Mouse (Mus musculus) gonadal fat pad, adult 2 months (tissue): Measurements from ENCODE around the gene Baz2b. TPM values are rescaled to one million over a fixed set of nuclear protein-coding genes. Genes with fewer than 3 reads are reported as not detected.

Experiments used
- DNase-seq: peaks from one replicate; pipeline ENCODE4 v3.0.0-alpha.2; 2012; ENCODE audit warnings: low read depth
- polyA plus RNA-seq: library from polyadenylated mRNA; depleted of rRNA; stranded (reverse); fragments of >200 nt; gene quantifications from 2 replicates; pipeline ENCODE4 v1.2.3, GENCODE M21; 2012

The Baz2b gene
- polyA plus RNA-seq, 1 experiment = 19.5 TPM

DNA sequence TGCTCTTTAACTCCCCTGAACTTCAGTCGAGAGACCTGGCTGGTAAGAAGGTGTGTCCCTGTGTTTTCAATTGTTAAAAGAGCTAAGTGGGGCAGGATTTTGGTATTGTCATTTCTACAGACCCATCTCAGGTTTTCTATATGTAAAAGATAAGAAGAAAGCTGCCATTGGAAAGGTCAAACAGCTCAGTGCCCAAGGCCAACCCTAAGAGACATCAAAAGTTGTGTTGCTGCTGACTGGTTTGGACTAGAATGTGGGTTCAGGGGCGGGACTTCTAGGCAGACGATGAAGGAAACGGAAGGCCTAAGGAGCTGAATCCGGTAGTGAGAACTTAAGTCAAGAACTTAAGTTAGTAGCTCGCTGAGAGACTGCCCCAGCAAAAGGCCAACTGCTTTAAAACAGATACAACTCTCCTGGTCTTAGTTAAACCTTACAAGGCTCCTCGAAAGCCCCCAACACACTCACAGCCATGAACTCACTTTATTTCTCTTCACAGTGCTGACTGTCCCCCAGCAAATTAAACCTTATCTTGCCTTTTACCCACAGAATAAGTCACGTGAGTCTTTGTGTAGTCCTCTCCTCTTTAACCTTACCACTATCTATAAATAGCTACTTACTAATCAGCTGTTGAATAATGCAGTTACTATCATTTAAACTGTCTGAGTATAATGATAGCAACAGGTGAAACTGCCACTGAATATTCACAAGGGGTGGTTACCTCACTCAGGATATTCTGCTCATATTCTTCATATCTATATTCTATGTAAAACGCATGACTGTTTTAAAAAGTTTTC lies 158.8 kb downstream of the Baz2b start:
- DNase-seq = no peak

DNA sequence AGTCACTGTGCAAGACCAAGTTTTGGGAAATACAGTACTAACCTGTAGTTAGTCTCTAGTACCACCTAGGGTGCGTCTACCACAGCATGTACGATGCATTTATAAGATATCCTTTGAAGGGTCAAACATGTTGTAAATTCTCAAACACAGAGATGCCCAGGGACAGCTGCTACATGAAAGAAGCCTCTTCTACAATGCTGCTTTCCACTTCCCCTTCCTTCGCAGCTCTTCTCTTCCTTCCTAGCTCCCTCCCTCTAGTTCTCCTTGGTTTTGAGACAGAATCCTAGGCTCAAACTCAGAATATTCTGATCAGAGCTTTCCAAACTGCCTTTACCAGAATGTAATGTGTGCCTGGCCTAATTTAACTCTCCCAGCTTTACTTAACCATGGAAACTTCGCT lies 159.8 kb downstream of the Baz2b start:
- DNase-seq = no peak

DNA sequence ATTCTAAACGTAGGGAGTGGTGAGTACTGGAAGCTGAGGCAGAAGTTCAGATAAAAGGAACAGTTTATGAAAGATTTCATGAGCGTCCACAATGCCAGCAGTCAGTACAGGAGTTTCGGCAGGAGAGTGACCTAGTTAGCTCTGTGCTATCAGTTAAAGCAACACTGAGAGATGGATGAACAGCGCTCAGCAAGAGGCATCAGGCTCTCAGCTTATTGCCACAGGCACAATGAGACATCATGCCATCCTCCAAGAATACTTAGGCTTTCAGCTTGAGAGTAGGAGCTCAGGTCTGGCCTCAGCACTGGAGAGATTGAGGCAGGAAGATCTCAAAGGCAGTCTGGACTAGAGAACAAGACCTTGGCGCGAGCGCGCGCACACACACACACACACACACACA lies 160.3 kb downstream of the Baz2b start:
- no peak for DNase-seq

GRCm38 (mm10) chr2:60045995-60046394 lies 163.6 kb downstream of the Baz2b start:
- DNase-seq = no peak

GRCm38 (mm10) chr2:60044988-60045387 lies 164.7 kb downstream of the Baz2b start:
- no peak for DNase-seq

DNA sequence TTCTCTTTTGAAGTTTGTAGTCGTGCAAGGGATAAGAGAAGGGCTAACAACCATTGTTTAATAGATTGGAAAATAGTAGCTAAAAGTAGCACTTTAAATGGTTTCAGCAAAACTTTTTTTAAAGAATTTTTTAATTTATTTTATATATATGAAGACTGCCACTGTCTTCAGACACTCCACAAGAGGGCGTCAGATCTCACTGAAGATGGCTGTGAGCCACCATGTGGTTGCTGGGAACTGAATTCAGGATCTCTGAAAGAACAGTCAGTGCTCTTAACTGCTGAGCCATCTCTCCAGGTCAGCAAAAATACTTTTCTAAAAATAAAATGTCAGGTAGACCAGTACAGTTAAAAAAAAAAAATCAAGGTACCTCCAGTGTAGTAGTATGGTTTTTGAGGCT lies 165.1 kb downstream of the Baz2b start:
- DNase-seq = no peak

DNA sequence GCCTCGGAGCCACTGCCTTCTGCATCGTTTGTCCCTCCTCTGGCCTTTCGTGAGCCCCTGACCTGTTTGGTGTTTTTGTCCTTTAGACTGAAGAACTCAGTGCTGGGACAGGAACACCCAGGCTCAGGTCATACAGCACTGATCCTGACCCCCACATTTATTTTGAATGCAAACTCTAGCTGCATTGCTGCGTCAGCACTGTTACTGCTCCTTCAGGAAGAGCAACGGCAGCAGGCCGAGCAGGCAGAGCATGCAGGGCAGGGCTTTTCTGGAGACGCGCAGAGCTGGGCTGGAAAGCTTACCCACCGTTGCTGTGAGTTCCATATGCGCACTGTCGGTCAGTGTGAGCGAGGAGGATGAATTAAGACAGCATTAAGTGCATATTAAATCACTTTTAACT lies 166.9 kb downstream of the Baz2b start:
- no peak for DNase-seq

DNA sequence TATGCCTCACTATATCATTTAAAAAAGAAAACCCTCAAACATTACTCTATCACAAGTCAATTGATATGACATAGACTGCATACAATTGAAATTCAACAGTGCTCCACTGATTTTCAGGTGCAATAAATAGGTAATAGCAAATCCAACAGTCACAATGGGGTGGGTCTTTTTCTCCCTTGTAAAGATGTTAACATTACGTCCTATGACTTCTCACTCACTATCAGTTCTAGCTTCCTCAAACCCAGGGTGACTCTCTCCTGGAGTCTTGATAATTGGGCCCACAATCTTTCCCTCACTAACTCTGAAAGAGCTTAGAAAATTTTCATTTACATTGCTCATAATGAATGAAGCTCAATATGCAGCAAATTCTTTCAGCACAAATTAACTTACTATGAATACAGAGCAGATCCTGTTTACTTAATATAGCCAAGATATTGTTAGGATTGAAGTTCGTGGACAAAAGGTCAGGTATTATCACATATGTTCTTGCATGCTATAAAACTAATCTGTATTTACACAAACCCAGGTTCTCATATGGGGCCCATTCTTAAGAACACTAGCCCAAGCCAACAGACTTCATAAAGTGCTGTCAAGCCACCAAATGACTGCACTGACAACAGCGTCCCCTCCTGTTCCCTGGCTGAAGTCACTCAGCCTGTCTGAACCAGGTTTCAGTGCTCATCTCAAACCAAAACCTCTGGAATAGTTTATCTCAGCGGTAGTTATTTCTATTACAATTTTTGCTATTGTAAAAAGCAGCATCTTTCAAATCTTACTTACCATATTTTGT lies 168.0 kb downstream of the Baz2b start:
- no peak for DNase-seq

DNA sequence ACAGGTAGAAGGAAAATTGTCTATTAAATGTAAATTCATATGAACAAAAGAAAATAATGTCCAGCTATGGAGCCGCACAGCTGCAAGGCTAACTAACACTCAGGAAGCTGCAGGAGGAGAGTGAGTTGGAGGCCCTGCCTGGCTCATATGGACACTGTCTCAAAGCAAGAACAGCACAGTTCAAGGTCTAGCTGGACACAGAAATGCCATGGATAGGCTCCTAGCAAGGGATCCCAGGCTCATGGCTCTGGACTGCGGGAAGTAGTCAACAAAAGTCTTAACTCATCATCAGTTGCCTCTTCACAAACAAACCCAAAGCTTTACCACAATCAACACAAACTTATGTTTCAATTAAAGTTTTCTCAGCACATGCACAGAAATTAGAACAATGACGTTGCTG lies 169.5 kb downstream of the Baz2b start:
- DNase-seq = no peak

GRCm38 (mm10) chr2:60037011-60037551 lies 172.6 kb downstream of the Baz2b start:
- no peak for DNase-seq

- DNase-seq = no peak
These were observed 173.3 kb downstream of the Baz2b start for GRCm38 (mm10) chr2:60036361-60036760.

DNA sequence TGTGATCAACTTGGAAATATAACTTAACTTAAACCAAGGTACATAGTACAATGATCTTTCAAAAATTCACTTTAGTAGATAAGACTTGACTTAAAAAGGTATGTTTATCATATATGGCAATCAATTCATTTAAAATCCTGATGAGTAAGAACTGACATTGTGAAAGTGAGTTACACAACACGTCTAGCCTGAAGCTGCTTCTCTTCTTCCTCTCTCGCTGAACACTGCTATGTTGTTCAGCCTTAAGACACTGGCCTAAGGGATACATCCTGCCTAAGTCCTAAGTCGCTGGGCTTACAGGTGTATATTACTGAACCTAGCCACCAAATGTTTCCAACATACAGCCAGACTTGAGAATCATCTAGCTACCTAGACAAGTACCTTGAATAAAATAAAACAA lies 178.6 kb downstream of the Baz2b start:
- no peak for DNase-seq

DNA sequence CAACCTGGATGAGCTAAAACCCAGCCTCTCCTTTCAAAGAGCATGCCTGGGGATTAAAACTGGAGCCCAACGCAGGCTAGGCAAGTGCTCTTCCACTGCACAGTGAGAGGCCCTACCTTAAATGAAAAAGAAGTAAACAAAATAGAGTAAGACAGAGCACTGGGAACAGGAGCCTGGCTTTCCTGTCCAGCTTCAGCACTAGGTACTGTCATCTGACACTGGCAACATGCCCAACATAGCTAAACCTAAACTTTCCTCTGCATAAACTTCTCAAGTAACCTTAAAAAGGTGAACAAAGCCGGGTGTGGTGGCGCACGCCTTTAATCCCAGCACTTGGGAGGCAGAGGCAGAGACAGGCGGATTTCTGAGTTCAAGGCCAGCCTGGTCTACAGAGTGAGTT lies 180.6 kb downstream of the Baz2b start:
- no peak for DNase-seq

- DNase-seq = no peak
These were observed 182.5 kb downstream of the Baz2b start for GRCm38 (mm10) chr2:60027166-60027565.

GRCm38 (mm10) chr2:60026554-60026953 lies 183.1 kb downstream of the Baz2b start:
- no peak for DNase-seq

DNA sequence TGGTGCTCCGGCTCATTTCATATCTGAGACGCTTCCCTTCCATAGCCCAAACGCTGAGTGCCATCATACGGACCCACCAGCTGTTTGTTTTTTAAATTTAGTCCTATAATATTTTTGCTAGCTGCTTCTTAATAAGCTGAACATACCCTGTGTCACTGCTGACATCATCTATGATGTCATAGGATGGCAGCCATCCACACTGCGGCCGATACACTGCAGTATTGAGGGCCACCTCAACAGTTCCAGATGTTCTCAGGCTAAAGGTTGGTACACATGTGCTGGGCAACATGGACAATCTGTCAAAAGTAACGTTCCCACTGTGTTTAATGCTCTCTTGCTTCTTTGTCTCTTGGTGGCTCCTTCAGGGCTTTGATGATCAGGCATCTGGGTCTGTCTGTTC lies 185.9 kb downstream of the Baz2b start:
- DNase-seq = no peak

GRCm38 (mm10) chr2:60021556-60021955 lies 188.1 kb downstream of the Baz2b start:
- no peak for DNase-seq

GRCm38 (mm10) chr2:60021138-60021537 lies 188.5 kb downstream of the Baz2b start:
- no peak for DNase-seq

GRCm38 (mm10) chr2:60019546-60020250 lies 189.9 kb downstream of the Baz2b start:
- no peak for DNase-seq

DNA sequence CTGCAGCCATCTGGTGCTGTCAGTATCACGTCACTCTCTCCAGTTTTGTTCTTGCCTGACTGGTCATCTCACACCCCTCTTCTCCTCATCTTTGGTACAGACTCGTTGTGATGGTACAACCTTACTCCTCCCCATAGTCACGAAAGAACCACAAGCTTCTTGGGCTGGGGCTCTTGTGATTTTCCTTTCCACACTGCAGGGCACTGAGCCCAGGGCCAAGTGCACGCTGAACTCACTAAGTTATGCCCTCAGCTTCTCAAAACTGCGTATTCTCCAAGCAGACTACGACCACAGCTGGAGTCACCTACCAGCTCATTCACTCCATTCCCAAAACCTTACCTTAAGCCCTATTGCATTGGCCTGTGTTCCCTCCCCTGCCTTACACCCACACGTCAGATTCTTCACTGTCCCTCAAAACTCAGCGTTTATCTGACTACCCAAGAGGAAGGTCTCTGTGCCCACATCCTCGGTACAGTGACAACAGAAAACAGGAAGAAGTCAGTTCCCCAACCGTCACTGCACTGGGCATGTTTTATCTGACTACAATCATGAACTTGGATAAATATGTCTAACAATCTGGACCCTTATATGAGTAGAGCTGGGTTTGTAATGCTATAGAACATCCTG lies 190.7 kb downstream of the Baz2b start:
- DNase-seq = no peak

- DNase-seq = no peak
These were observed 198.1 kb downstream of the Baz2b start for GRCm38 (mm10) chr2:60011526-60011925.

DNA sequence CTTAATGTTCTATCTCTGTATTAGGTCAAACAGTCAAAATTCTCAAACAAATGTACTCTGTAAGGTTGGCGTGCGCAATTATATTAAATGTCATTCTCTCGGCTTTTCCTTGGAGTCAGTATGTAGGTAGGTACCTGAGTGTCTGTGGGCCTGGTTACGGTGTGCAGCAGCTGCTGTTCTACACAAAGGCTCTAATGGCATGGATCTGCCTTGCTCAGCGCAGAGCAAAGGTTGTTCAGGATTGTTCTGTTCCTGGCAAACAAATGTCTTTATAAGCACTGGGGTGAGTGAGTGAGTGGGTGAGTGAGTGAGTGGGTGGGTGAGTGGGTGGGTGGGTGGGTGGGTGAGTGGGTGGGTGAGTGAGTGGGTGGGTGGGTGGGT lies 206.0 kb downstream of the Baz2b start:
- no peak for DNase-seq
